Mouse (Mus musculus) cerebellum, adult 2 months (tissue): ENCODE measurements around the gene Trim59. TPM values are rescaled to one million over a fixed set of nuclear protein-coding genes. Genes with fewer than 3 reads are reported as not detected.

Experiments used
- DNase-seq, 2 experiments: peaks; one replicate each; pipeline ENCODE4 v3.0.0; 2021
- H3K27ac ChIP-seq: fragments of 200-500 bp; 2 replicates; pipeline ENCODE4 v1.5.1; 2012; ENCODE audit warnings: low read length, control low read depth, inconsistent platforms; ENCODE audit not compliant: insufficient read depth
- H3K27me3 ChIP-seq: fragments of 200-500 bp; 2 replicates; pipeline ENCODE4 v1.6.1; 2012; ENCODE audit warnings: inconsistent platforms, mild to moderate bottlenecking, low read length, moderate library complexity; ENCODE audit not compliant: control insufficient read depth, insufficient read depth
- H3K4me1 ChIP-seq: fragments of 200-500 bp; 2 replicates; pipeline ENCODE4 v1.6.1; 2011; ENCODE audit warnings: low read length; ENCODE audit not compliant: control insufficient read depth, insufficient read depth
- H3K4me3 ChIP-seq: fragments of 200-500 bp; replicated peaks from 2 replicates; pipeline ENCODE3; 2011; ENCODE audit warnings: mild to moderate bottlenecking, low read depth, low read length, control low read depth; ENCODE audit not compliant: insufficient read depth
- CTCF ChIP-seq: fragments of 200-500 bp; IDR thresholded peaks from 2 replicates; pipeline ENCODE4 v1.5.1; 2011; ENCODE audit warnings: low read depth, mild to moderate bottlenecking, control low read depth, low read length, moderate library complexity, borderline replicate concordance; ENCODE audit not compliant: insufficient read depth
- POLR2A ChIP-seq: fragments of 200-500 bp; IDR thresholded peaks from 2 replicates; pipeline ENCODE4 v1.6.1; 2011; ENCODE audit warnings: low read length, control low read depth, borderline replicate concordance; ENCODE audit not compliant: insufficient read depth
- WGBS: fragments of 180-500 bp; shearing (Covaris S2); methylation state at CpG from one replicate; pipeline ENCODE4 v1.1.7; 2018; 5-methylcytosine and 5-hydroxymethylcytosine counted together
- polyA plus RNA-seq: library from polyadenylated mRNA; depleted of rRNA; stranded (reverse); fragments of >200 nt; gene quantifications from 2 replicates; pipeline ENCODE4 v1.2.3, GENCODE M21; 2012

The Trim59 gene
- polyA plus RNA-seq, 1 experiment, result 17.3 TPM

DNA sequence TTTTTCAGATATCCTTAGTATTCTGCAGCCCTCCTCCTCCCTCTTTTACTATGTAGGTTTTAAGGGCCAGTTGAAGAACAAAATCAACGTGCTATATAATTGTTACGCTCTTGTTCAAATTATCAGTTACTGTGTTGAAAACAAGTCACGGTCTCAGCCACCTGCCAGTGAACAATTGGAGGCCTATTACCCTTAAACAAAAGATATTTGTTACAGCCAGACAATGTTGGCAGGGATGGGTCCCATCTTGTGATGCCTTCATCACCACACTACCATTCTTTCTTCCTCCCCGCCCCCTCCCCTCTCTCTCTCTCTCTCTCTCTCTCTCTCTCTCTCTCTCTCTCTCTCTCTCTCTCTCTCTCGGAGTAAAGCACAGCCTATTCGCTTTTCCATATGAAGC lies 4.5 kb upstream of the Trim59 start:
- 61% methylated on average over 6 of the region's 6 CpGs for WGBS
- H3K4me3 ChIP-seq, result no peak overlapping the region
- TF ChIP-seq POLR2A, result no peak
- no peak for TF ChIP-seq CTCF
- H3K4me1 ChIP-seq, result no peaks in the 10 kb centered on the region
- peak in 1 of 2 experiments; percentile 22 for DNase-seq
- 0 out of 2 replicates have a peak overlapping the region, but pooled peaks have one; percentile 54 for H3K27ac ChIP-seq
- H3K27me3 ChIP-seq, result no peaks in the 10 kb centered on the region

DNA sequence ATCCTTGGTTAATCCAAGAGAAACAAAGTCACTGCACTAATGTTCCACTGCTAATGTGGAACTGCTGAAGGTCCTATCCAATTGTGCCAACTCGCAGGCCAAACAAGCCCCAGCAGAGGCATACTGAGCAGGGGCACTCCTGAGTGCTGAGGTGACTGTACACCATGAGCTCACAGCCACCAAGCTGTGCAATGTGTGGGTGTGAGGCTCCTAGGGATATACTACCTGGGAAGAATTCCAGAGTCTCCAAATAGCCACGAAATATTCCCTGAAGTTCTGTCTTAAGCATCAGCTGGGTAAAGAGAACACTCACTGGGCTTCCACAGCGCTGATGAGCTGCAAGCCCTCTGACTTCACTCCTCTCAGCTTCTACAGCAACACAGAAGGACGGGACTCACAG lies 3.1 kb upstream of the Trim59 start:
- WGBS, result 73% methylated on average over 4 of the region's 4 CpGs
- Histone ChIP-seq H3K27ac (no peak overlapping the region; the same call in 1 of the 2 replicates), H3K4me1 (no peaks in the 10 kb centered on the region), H3K4me3 (no peak overlapping the region), H3K27me3 (no peaks in the 10 kb centered on the region)
- TF ChIP-seq CTCF (no peak), POLR2A (no peak)
- no peak for DNase-seq

DNA sequence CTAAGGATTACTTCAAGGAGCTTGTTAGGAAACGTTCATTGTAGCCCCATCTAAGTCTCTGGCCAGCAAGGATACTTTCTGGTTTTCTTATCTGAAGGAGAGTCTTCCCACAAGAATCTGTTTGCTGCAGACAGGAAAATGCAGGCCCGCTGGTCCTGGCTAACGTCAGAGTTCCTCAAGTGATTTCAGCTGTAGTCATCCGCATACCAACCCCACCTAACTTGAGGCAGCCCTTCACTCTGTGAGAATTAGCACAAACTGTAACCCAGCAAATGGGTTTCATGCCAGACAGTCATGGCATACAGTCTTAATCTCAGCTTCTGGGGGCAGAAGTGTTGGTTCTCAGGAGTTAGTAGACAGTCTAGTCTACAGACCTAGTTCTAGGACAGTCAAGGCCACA lies 2.0 kb upstream of the Trim59 start:
- WGBS, result 85% methylated on average over 4 of the region's 4 CpGs
- TF ChIP-seq CTCF (no peak), POLR2A (no peak)
- DNase-seq, result no peak
- H3K27me3 ChIP-seq, result no peaks in the 10 kb centered on the region
- H3K4me3 ChIP-seq, result no peak overlapping the region
- no peaks in the 10 kb centered on the region for H3K4me1 ChIP-seq
- no peak overlapping the region; the same call in 1 of the 2 replicates for H3K27ac ChIP-seq

DNA sequence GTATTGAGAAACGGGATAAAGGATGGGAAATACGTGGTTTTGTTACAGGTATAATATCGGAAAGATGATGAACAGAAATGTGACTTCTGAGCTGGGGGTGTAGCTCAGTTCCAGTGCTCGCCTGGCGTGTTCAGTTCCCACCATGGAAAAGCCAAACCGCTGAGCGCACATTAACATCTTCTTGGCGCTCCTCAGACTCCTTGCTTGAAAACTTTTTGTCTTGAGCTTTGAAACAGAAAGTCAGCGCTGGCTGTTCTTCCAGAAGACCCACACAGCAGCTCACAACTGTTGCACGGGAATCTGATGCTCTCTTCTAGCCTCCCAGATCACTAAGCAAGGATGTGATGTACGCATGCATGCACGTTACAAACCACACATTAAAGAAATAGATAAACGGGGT lies 1.2 kb upstream of the Trim59 start:
- Histone ChIP-seq H3K27me3 (no peaks in the 10 kb centered on the region), H3K27ac (no peak overlapping the region), H3K4me1 (no peaks in the 10 kb centered on the region), H3K4me3 (no peak overlapping the region)
- WGBS, result 18% methylated on average over 13 of the region's 13 CpGs
- TF ChIP-seq CTCF, result no peak
- TF ChIP-seq POLR2A, result no peak
- DNase-seq, result no peak

DNA sequence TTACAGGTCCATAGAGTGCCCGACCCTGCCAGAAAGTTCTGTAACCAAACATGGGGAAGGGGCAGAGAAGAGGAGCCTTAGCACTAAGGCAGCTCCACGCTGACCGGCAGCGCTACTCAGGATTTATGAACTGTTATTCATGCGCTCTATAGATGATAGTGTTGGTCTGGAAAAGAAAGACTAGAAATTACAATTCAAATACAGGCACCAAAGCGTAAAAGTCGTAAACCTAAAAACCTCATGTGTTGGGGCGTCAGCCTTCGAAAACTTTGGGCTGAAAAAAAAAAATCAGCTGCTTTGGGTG lies 797 bp upstream of the Trim59 start:
- Histone ChIP-seq H3K4me1 (no peaks in the 10 kb centered on the region), H3K27me3 (no peaks in the 10 kb centered on the region), H3K4me3 (peak overlapping the region; percentile 88), H3K27ac (peak overlapping the region; percentile 21; the same call in 1 of the 2 replicates)
- no peak for TF ChIP-seq CTCF
- TF ChIP-seq POLR2A, result no peak
- no peak for DNase-seq
- WGBS, result 5% methylated on average over 9 of the region's 9 CpGs

DNA sequence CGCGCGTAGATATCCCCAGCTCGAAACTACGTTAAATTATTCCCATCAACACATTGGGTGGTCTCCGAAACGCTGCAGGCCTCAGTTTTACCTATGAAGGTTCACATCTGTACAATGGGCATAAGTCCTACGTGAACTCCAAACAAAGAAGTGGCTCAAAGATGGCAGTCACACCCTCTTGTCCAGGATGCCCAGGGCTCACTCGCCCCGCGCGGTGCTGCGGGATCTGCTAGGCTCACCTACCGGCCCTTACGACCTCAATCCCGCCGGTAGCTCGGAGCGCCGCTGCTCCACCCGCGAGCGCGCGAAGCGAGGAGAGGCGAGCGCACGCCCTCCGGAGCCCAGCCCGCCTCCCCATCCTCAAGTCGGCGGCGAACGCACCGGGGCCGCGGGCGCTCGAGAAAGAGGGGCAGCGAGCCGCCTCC lies 376 bp downstream of the Trim59 start:
- H3K27me3 ChIP-seq, result no peaks in the 10 kb centered on the region
- no peak overlapping the region for H3K27ac ChIP-seq
- peak overlapping the region; percentile 93 for H3K4me3 ChIP-seq
- no peak for TF ChIP-seq CTCF
- no peak for TF ChIP-seq POLR2A
- no peaks in the 10 kb centered on the region for H3K4me1 ChIP-seq
- WGBS, result 1% methylated on average over 42 of the region's 42 CpGs
- DNase-seq, result no peak

DNA sequence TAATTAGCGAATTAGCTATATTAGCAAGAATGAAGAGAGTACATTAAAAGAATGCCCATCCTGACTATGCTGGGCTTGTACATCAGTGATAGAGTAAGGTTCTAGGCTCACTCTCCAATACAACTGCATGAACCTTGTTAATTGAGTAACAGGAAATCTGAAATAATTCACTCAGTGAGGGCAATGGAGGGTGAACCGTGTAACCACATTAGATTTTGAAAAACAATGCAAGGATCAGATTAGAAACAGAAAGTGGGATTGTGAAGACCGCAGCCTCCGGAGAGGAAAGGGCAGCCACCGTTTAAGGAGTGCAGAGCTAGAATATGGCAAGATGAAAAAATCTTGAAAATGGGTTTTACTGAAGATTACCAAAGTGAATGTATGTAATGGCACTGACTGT lies 3.3 kb downstream of the Trim59 start:
- DNase-seq, result no peak
- Histone ChIP-seq H3K4me3 (no peak overlapping the region), H3K27me3 (no peaks in the 10 kb centered on the region), H3K4me1 (no peaks in the 10 kb centered on the region), H3K27ac (no peak overlapping the region)
- WGBS, result 69% methylated on average over 5 of the region's 5 CpGs
- TF ChIP-seq CTCF, result no peak
- TF ChIP-seq POLR2A, result no peak

DNA sequence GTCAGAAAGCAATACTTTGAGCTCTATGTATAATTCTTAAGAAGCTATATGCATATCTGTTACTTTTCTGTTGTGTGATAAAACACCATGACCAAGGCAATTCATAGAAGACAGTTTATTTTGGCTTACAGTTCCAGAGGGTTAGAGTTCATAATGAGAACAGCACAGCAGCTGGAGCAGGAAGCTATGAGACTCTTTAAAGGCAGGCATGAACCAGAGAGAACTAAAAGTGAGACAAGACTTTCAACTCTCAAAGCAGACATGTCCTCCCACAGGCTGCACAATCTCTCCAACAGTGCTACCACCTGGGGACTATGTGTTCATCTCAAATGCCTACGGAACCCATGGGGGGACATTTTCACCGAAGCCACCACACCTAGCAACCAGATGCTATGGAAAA lies 4.5 kb downstream of the Trim59 start:
- no peaks in the 10 kb centered on the region for H3K27me3 ChIP-seq
- no peak for DNase-seq
- H3K4me1 ChIP-seq, result no peaks in the 10 kb centered on the region
- H3K27ac ChIP-seq, result no peak overlapping the region
- no peak overlapping the region for H3K4me3 ChIP-seq
- 69% methylated on average over 2 of the region's 2 CpGs for WGBS
- TF ChIP-seq CTCF (no peak), POLR2A (no peak)
